Mouse (Mus musculus) lung, adult 2 months (tissue): ENCODE measurements around the gene Spata31d1d.

Experiments
- CTCF ChIP-seq: fragments of 200-500 bp; IDR thresholded peaks from 2 replicates; pipeline ENCODE4 v1.5.1; 2011; ENCODE audit warnings: mild to moderate bottlenecking, low read length, control low read depth; ENCODE audit not compliant: insufficient read depth
- POLR2A ChIP-seq: fragments of 200-500 bp; IDR thresholded peaks from 2 replicates; pipeline ENCODE4 v1.6.1; 2011; ENCODE audit warnings: low read depth, mild to moderate bottlenecking, control low read depth, low read length, borderline replicate concordance; ENCODE audit errors: extremely low read depth

DNA sequence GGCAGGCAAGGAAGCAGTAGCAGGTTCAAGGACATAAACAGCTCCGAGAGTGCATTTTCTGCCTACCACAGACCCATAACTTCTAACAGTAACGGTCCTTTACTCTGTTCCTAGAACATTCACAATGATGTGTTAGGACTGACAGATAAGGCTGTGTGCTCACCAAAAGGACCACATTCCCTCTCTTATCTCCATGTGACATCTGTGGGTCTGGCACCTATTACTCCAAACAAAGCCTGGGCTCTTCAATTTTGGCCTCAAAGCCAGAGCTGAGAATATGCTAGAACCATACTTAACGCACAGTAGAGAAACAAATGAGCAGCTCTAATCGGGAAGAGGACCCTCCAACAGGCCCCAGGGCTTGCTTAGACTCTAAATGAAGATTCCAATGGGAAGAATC is 51.6 kb downstream of the Spata31d1d start:
- TF ChIP-seq CTCF (no peak), POLR2A (no peak)
